Mouse (Mus musculus): ENCODE data around the gene Park7. TPM values are rescaled to one million over a fixed set of nuclear protein-coding genes. Genes with fewer than 3 reads are reported as not detected.
A peak's percentile ranks its signal among the peaks of the same experiment; 100 is the strongest.

Gene Park7
- total RNA-seq, 1 experiment, result 393 TPM

DNA sequence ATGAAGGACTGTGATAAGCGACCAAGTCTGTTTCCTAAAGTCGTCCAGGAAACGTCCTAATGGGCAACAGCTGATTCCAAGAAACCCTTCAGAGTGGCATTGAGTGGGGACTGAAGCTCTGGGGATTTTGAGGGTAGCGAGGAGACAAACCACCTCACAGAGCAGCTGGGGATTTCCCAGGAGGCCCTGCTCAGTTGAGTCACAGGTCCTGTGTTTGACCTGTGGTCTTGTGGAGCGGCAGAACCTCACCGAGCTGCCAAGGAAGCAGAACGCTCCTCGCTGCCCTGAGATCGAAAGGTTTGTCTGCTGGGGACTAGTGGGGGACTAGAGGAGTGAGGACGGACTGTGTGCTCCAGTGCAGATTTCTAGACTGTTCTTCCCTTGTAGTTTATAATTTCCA lies 13.6 kb upstream of the Park7 start:
- no peak overlapping the region for H3K27ac ChIP-seq (ENCODE audit: insufficient read depth, low read depth, low read length, poor library complexity, severe bottlenecking)

DNA sequence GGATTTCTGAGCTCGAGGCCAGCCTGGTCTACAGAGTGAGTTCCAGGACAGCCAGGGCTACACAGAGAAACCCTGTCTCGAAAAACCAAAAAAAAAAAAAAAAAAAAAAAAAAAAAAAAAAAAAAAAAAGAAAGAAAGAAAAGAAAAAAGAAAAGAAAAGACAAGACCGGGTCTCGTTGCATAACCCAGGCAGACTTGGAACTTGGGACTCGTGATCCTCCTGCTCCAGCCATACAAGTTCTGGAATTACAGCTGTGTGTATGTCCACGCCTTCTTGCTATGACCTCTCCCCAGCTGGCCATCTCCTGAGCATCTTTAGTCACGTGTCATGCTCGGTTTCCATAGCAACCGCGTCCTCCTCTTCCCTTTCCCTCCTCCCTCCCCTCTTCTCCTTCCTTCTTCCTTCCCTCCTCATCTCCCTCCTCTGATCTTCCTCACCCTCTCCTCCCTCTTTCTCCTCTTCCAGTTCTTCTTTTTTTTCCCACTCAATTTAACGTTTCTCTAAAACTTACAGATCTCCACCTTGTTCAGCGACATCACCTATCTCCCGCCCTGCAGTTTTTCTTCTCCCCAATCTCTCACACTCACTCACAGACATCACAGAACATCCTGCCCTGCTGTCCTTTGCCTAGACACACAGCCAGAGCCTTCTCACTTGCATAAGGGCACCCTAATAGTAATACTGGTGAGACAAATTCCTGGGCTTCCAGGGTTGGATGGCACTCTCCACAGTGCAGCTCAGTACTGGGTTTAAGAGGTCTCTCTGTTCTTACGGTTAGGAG lies 12.9 kb upstream of the Park7 start:
- no peak overlapping the region for H3K9ac ChIP-seq (ENCODE audit: insufficient read depth, low read depth, low read length, poor library complexity, severe bottlenecking)
- no peaks in the 10 kb centered on the region for H3K36me3 ChIP-seq (ENCODE audit: control insufficient read depth, insufficient read depth, low read length, poor library complexity, severe bottlenecking)
- in situ Hi-C loops (cut with MboI; ENCODE audit: low sequenced_read_pairs in 2 of 2, unreplicated experiment in 2 of 2), result no loop called here
- no peaks in the 10 kb centered on the region for H3K9me3 ChIP-seq (ENCODE audit: control insufficient read depth, insufficient read depth, low read depth, low read length)
- no peak overlapping the region for H3K4me3 ChIP-seq (ENCODE audit: insufficient read depth in 1 of 2, low read depth in 1 of 2, low read length in 2 of 2, poor library complexity in 1 of 2, severe bottlenecking in 1 of 2)
- H3K27ac ChIP-seq (ENCODE audit: insufficient read depth, low read depth, low read length, poor library complexity, severe bottlenecking), result no peak overlapping the region
- no peak for DNase-seq (ENCODE audit: low read depth, low spot score)
- TF ChIP-seq CHD2 (IDR thresholded peaks at IDR 0.05; ENCODE audit: low read depth, low read length), result no peak
- TF ChIP-seq MAFK (IDR thresholded peaks at IDR 0.05; ENCODE audit: insufficient read depth, low read depth, low read length), result no peak
- no peak for TF ChIP-seq HCFC1 (IDR thresholded peaks at IDR 0.05; ENCODE audit: borderline replicate concordance, insufficient read depth, low read length)
- no peak for TF ChIP-seq ZNF384 (IDR thresholded peaks at IDR 0.05; ENCODE audit: low read depth, low read length)
- no peak for TF ChIP-seq ZC3H11A (IDR thresholded peaks at IDR 0.05; ENCODE audit: borderline replicate concordance, low read depth, low read length)
- peaks cover 2 to 3% of the 10 kb centered on the region in 2 experiments; a peak in 2 of 4 replicates for H3K4me1 ChIP-seq (ENCODE audit: control insufficient read depth in 2 of 2, insufficient read depth in 2 of 2, low read length in 2 of 2, poor library complexity in 1 of 2)

More for the DNA sequence above, 13.6 kb upstream of the Park7 start:
- peaks cover 2 to 3% of the 10 kb centered on the region in 2 experiments; a peak in 2 of 4 replicates for H3K4me1 ChIP-seq (ENCODE audit: control insufficient read depth in 2 of 2, insufficient read depth in 2 of 2, low read length in 2 of 2, poor library complexity in 1 of 2)
- DNase-seq (ENCODE audit: low read depth, low spot score), result no peak
- no peak overlapping the region for H3K9ac ChIP-seq (ENCODE audit: insufficient read depth, low read depth, low read length, poor library complexity, severe bottlenecking)
- H3K9me3 ChIP-seq (ENCODE audit: control insufficient read depth, insufficient read depth, low read depth, low read length), result no peaks in the 10 kb centered on the region
- in situ Hi-C loops (cut with MboI; ENCODE audit: low sequenced_read_pairs in 2 of 2, unreplicated experiment in 2 of 2), result no loop called here
- H3K4me3 ChIP-seq (ENCODE audit: insufficient read depth in 1 of 2, low read depth in 1 of 2, low read length in 2 of 2, poor library complexity in 1 of 2, severe bottlenecking in 1 of 2), result no peak overlapping the region
- TF ChIP-seq ZNF384 (IDR thresholded peaks at IDR 0.05; ENCODE audit: low read depth, low read length) (no peak), CHD2 (IDR thresholded peaks at IDR 0.05; ENCODE audit: low read depth, low read length) (no peak), MAFK (IDR thresholded peaks at IDR 0.05; ENCODE audit: insufficient read depth, low read depth, low read length) (no peak), ZC3H11A (IDR thresholded peaks at IDR 0.05; ENCODE audit: borderline replicate concordance, low read depth, low read length) (no peak), HCFC1 (IDR thresholded peaks at IDR 0.05; ENCODE audit: borderline replicate concordance, insufficient read depth, low read length) (no peak)
- no peaks in the 10 kb centered on the region for H3K36me3 ChIP-seq (ENCODE audit: control insufficient read depth, insufficient read depth, low read length, poor library complexity, severe bottlenecking)

DNA sequence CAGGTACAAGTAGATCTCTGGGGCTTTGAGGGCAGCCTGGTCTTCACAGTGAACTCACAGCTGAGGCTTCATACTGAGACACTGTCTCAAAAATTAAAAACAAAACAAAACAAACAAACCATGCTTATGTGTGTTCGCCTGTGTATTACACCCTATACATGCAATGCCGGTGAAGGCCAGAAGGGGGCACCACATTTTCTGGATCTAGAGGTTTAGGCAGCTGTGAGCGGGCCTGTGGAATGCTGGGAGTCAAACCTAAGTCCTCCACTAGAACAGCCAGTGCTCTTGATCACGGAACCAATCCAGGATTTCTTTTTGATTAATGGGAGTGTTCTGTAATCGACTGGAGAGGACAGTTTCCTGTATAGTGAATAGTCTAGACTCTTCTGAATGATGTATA lies 11.7 kb upstream of the Park7 start:
- DNase-seq (ENCODE audit: low read depth, low spot score), result peak; percentile 87
- H3K4me1 ChIP-seq (ENCODE audit: control insufficient read depth in 2 of 2, insufficient read depth in 2 of 2, low read length in 2 of 2, poor library complexity in 1 of 2), result peaks cover 2 to 3% of the 10 kb centered on the region in 2 experiments; a peak in 2 of 4 replicates
- no peak overlapping the region; the same call in 1 of the 2 replicates for H3K9ac ChIP-seq (ENCODE audit: insufficient read depth, low read depth, low read length, poor library complexity, severe bottlenecking)
- TF ChIP-seq ZC3H11A (IDR thresholded peaks at IDR 0.05; ENCODE audit: borderline replicate concordance, low read depth, low read length), result no peak
- TF ChIP-seq MAFK (IDR thresholded peaks at IDR 0.05; ENCODE audit: insufficient read depth, low read depth, low read length), result no peak
- TF ChIP-seq CHD2 (IDR thresholded peaks at IDR 0.05; ENCODE audit: low read depth, low read length), result no peak
- peak; percentile 59; the same call in 1 of the 2 replicates for TF ChIP-seq ZNF384 (IDR thresholded peaks at IDR 0.05; ENCODE audit: low read depth, low read length)
- no peak for TF ChIP-seq HCFC1 (IDR thresholded peaks at IDR 0.05; ENCODE audit: borderline replicate concordance, insufficient read depth, low read length)
- no peaks in the 10 kb centered on the region for H3K9me3 ChIP-seq (ENCODE audit: control insufficient read depth, insufficient read depth, low read depth, low read length)
- H3K27ac ChIP-seq (ENCODE audit: insufficient read depth, low read depth, low read length, poor library complexity, severe bottlenecking), result no peak overlapping the region
- no peak overlapping the region for H3K4me3 ChIP-seq (ENCODE audit: insufficient read depth in 1 of 2, low read depth in 1 of 2, low read length in 2 of 2, poor library complexity in 1 of 2, severe bottlenecking in 1 of 2)
- H3K36me3 ChIP-seq (ENCODE audit: control insufficient read depth, insufficient read depth, low read length, poor library complexity, severe bottlenecking), result no peaks in the 10 kb centered on the region
- in situ Hi-C loops (cut with MboI; ENCODE audit: low sequenced_read_pairs in 2 of 2, unreplicated experiment in 2 of 2), result no loop called here

DNA sequence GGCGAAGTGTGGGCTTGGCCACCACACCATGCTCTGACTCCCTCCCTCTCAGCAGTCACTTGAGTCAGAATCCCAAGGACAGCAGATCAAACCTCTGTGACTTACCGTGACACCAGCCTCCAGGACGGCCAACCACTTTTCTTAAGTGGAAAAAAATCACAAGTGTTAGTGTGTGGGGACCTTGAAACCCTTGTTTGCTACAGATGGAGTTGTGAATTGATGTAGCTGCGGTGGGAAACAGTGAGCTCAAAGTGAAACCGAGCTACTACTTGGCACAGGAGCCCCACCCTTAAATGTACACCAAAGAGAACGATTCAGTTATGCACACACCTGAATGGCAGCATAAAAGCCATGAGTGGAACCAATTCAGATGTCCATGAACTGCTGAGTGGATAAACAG lies 10.7 kb upstream of the Park7 start:
- in situ Hi-C loops (cut with MboI; ENCODE audit: low sequenced_read_pairs in 2 of 2, unreplicated experiment in 2 of 2), result no loop called here
- Histone ChIP-seq H3K9ac (ENCODE audit: insufficient read depth, low read depth, low read length, poor library complexity, severe bottlenecking) (no peak overlapping the region), H3K9me3 (ENCODE audit: control insufficient read depth, insufficient read depth, low read depth, low read length) (no peaks in the 10 kb centered on the region), H3K36me3 (ENCODE audit: control insufficient read depth, insufficient read depth, low read length, poor library complexity, severe bottlenecking) (no peaks in the 10 kb centered on the region), H3K4me3 (ENCODE audit: insufficient read depth in 1 of 2, low read depth in 1 of 2, low read length in 2 of 2, poor library complexity in 1 of 2, severe bottlenecking in 1 of 2) (no peak overlapping the region), H3K4me1 (ENCODE audit: control insufficient read depth in 2 of 2, insufficient read depth in 2 of 2, low read length in 2 of 2, poor library complexity in 1 of 2) (peaks cover 2 to 3% of the 10 kb centered on the region in 2 experiments; a peak in 2 of 4 replicates), H3K27ac (ENCODE audit: insufficient read depth, low read depth, low read length, poor library complexity, severe bottlenecking) (no peak overlapping the region)
- TF ChIP-seq MAFK (IDR thresholded peaks at IDR 0.05; ENCODE audit: insufficient read depth, low read depth, low read length) (no peak), HCFC1 (IDR thresholded peaks at IDR 0.05; ENCODE audit: borderline replicate concordance, insufficient read depth, low read length) (no peak), ZNF384 (IDR thresholded peaks at IDR 0.05; ENCODE audit: low read depth, low read length) (no peak), ZC3H11A (IDR thresholded peaks at IDR 0.05; ENCODE audit: borderline replicate concordance, low read depth, low read length) (no peak), CHD2 (IDR thresholded peaks at IDR 0.05; ENCODE audit: low read depth, low read length) (no peak)
- no peak for DNase-seq (ENCODE audit: low read depth, low spot score)
